23 mouse cellular contexts compared by ENCODE assay signal in genomic region chr1:54275552-54275951, GRCm38 (mm10). TPM values are rescaled to one million over a fixed set of nuclear protein-coding genes. Genes with fewer than 3 reads are reported as not detected.
DNase-seq lines count a peak whose midpoint lies in the region; ATAC-seq and TF ChIP-seq lines count a peak whose summit lies in the region.
"Had no signal": no experiment of that assay in that cellular context is flagged by ENCODE, and none has a peak within 500 bp of the region (broad histone marks: within the 10 kb centered on the region; RNA-seq: fewer than 3 reads in every experiment).

No protein-coding gene starts in this region.

- 50% methylated on average over 3 of the region's 3 CpGs for WGBS in lung, embryonic 14.5 days
- WGBS in hindbrain, embryonic 10.5 days: 61% methylated on average over 3 of the region's 3 CpGs

- no peak overlapping the region for H3K9ac ChIP-seq in lung, embryonic 14.5 days
- no peak overlapping the region for H3K9ac ChIP-seq in CH12.LX (ENCODE audit: insufficient read depth, low read depth)
- H3K9ac ChIP-seq: heart, embryonic 12.5 days; hindbrain, embryonic 14.5 days; intestine, embryonic 15.5 days; stomach, embryonic 15.5 days had no signal

- H3K36me3 ChIP-seq in lung, embryonic 14.5 days (ENCODE audit: insufficient read depth): no peaks in the 10 kb centered on the region
- H3K36me3 ChIP-seq in CH12.LX (replicated peaks in 1 of 2; ENCODE audit: control insufficient read depth in 1 of 2, insufficient read depth in 1 of 2, low read length in 1 of 2): no peaks in the 10 kb centered on the region
- H3K36me3 ChIP-seq in hindbrain, embryonic 10.5 days: no peaks in the 10 kb centered on the region
- H3K36me3 ChIP-seq: forebrain, embryonic 10.5 days; heart, embryonic 12.5 days; intestine, embryonic 15.5 days; stomach, embryonic 15.5 days had no signal

- H3K4me2 ChIP-seq in lung, embryonic 14.5 days: no peak overlapping the region
- peak overlapping the region; percentile 16; the same call in 1 of the 2 replicates for H3K4me2 ChIP-seq in CH12.LX (ENCODE audit: insufficient read depth, low read depth, poor library complexity, severe bottlenecking)
- H3K4me2 ChIP-seq: heart, embryonic 12.5 days; hindbrain, embryonic 14.5 days; intestine, embryonic 15.5 days; stomach, embryonic 15.5 days had no signal

- TF ChIP-seq RAD21 in CH12.LX (IDR thresholded peaks at IDR 0.05; ENCODE audit: low read depth, low read length): peak; percentile 51

- DNase-seq in cerebellum, postnatal 10 days: peak; percentile 4 to 6
- no peak for DNase-seq in cerebellum, postnatal 25 days
- DNase-seq in lung, embryonic 14.5 days: no peak
- no peak for DNase-seq in lung, postnatal 4 days
- peak; percentile 22 for DNase-seq in CH12.LX (ENCODE audit: extremely low read depth)
- DNase-seq in brain, embryonic 14.5 days (ENCODE audit: low read depth): no peak
- no peak for DNase-seq in urinary bladder, postnatal 25 days (ENCODE audit: low spot score)
- DNase-seq in hindbrain, embryonic 10.5 days (ENCODE audit: low spot score): no peak
- DNase-seq: adrenal gland, postnatal 10 days; embryo, embryonic 11 days; heart, postnatal 14 days; liver; lung, postnatal 10 days; right cerebral cortex, postnatal 25 days; thymus, adult 2 months had no signal

- no peak for TF ChIP-seq POLR2A in CH12.LX (IDR thresholded peaks at IDR 0.05; ENCODE audit: low read depth, low read length)
- no peak for TF ChIP-seq POLR2A in brain, embryonic 14.5 days (IDR thresholded peaks at IDR 0.05; ENCODE audit: borderline replicate concordance, extremely low read depth, insufficient read depth, insufficient read length, poor library complexity, severe bottlenecking)

- H3K4me3 ChIP-seq in lung, embryonic 14.5 days (ENCODE audit: low read depth, low read length): no peak overlapping the region
- H3K4me3 ChIP-seq in CH12.LX (replicated peaks in 1 of 3; ENCODE audit: low read depth in 2 of 3, low read length in 2 of 3, poor library complexity in 1 of 3): no peak overlapping the region
- no peak overlapping the region for H3K4me3 ChIP-seq in hindbrain, embryonic 10.5 days
- H3K4me3 ChIP-seq: forebrain, embryonic 10.5 days; heart, embryonic 12.5 days; intestine, embryonic 15.5 days; stomach, embryonic 15.5 days had no signal

- H3K9me3 ChIP-seq in lung, embryonic 14.5 days (ENCODE audit: low read depth, low read length): no peaks in the 10 kb centered on the region
- no peaks in the 10 kb centered on the region for H3K9me3 ChIP-seq in CH12.LX (replicated peaks; ENCODE audit: low read length)
- no peaks in the 10 kb centered on the region for H3K9me3 ChIP-seq in hindbrain, embryonic 10.5 days
- H3K9me3 ChIP-seq: forebrain, embryonic 10.5 days; heart, embryonic 12.5 days; intestine, embryonic 15.5 days; stomach, embryonic 15.5 days had no signal

- H3K27me3 ChIP-seq in lung, embryonic 14.5 days (ENCODE audit: insufficient read depth, low read length): no peaks in the 10 kb centered on the region
- H3K27me3 ChIP-seq in CH12.LX (replicated peaks): no peaks in the 10 kb centered on the region
- H3K27me3 ChIP-seq in hindbrain, embryonic 10.5 days (ENCODE audit: insufficient read depth, poor library complexity, severe bottlenecking): no peaks in the 10 kb centered on the region
- H3K27me3 ChIP-seq: heart, embryonic 12.5 days; intestine, embryonic 15.5 days; stomach, embryonic 15.5 days had no signal

- no peak for ATAC-seq in lung, embryonic 14.5 days (ENCODE audit: insufficient read depth)
- ATAC-seq: intestine, embryonic 15.5 days; midbrain, embryonic 16.5 days had no signal

- TF ChIP-seq CTCF in lung, embryonic 14.5 days (IDR thresholded peaks at IDR 0.05; ENCODE audit: low read depth): 0 out of 2 replicates have a peak, but pooled peaks have one; percentile 4
- TF ChIP-seq CTCF in CH12.LX (conservative IDR thresholded peaks at IDR 0.05 in 1 of 2, IDR thresholded peaks at IDR 0.05 in 1 of 2; ENCODE audit: low read depth in 2 of 2, low read length in 2 of 2): peak in 1 of 2 experiments; percentile 57; a peak in 3 of 4 replicates
- TF ChIP-seq CTCF in brain, embryonic 14.5 days (IDR thresholded peaks at IDR 0.05; ENCODE audit: borderline replicate concordance, extremely low read depth, insufficient read depth, insufficient read length): peak; percentile 15; the same call in 1 of the 2 replicates

- no peak overlapping the region for H3K27ac ChIP-seq in lung, embryonic 14.5 days (ENCODE audit: low read depth)
- no peak overlapping the region for H3K27ac ChIP-seq in CH12.LX (ENCODE audit: insufficient read depth, low read depth)
- no peak overlapping the region for H3K27ac ChIP-seq in hindbrain, embryonic 10.5 days
- H3K27ac ChIP-seq: forebrain, embryonic 10.5 days; hindbrain, embryonic 14.5 days; intestine, embryonic 15.5 days; stomach, embryonic 15.5 days had no signal

- no peaks in the 10 kb centered on the region for H3K79me2 ChIP-seq in CH12.LX (replicated peaks; ENCODE audit: control insufficient read depth, extremely low read depth, insufficient read depth, poor library complexity, severe bottlenecking)

- dilution Hi-C loops in CH12.LX (cut with MboI; ENCODE audit: extremely low pct_ligation_motif_present, extremely low pct_unique_long_range_greater_than_20kb, low sequenced_read_pairs): no loop called here

- in situ Hi-C loops in CH12.LX (cut with MboI; ENCODE audit: low pct_ligation_motif_present, low pct_unique_long_range_greater_than_20kb, low sequenced_read_pairs): no loop called here

- TF ChIP-seq EP300 in CH12.LX (IDR thresholded peaks at IDR 0.05; ENCODE audit: low read length): no peak

- H3K4me1 ChIP-seq in lung, embryonic 14.5 days (ENCODE audit: insufficient read depth): no peaks in the 10 kb centered on the region
- H3K4me1 ChIP-seq in CH12.LX (ENCODE audit: control insufficient read depth in 1 of 2, insufficient read depth in 2 of 2): peaks cover 4 to 10% of the 10 kb centered on the region in 2 experiments; a peak in 3 of 4 replicates
- no peaks in the 10 kb centered on the region for H3K4me1 ChIP-seq in hindbrain, embryonic 10.5 days (replicated peaks)
- H3K4me1 ChIP-seq: forebrain, embryonic 10.5 days; heart, embryonic 12.5 days; intestine, embryonic 15.5 days; stomach, embryonic 15.5 days had no signal

TF ChIP-seq in CH12.LX, 34 proteins besides CTCF, POLR2A, EP300 and RAD21:
- TF ChIP-seq USF1 (IDR thresholded peaks at IDR 0.05; ENCODE audit: low read depth, low read length) (no peak), SMC3 (IDR thresholded peaks at IDR 0.05; ENCODE audit: low read depth, low read length) (peak; percentile 54), UBTF (IDR thresholded peaks at IDR 0.05; ENCODE audit: low read depth, low read length) (no peak)

RNA-seq across cellular contexts. Expression of gene Ccdc150, which starts 25.1 kb away (rescaled TPM):
- 0.25 and 0.65 TPM in 2 replicates for polyA plus RNA-seq in lung, embryonic 14.5 days (2014; fragmentation: Nextera tagmentation; extraction: Ambion mirVana)
- total RNA-seq in CH12.LX (2012; rRNA removed): not detected in 2 replicates
- total RNA-seq in CH12.LX (2014; rRNA removed): not detected in 2 replicates
- not detected in 2 replicates for polyA plus RNA-seq in CH12.LX (2012; ENCODE audit: insufficient read length, low read depth)
- 0.16 and 0.36 TPM in 2 replicates for polyA plus RNA-seq in brain, embryonic 14.5 days (2012; rRNA removed)
- 0.50 and 1.00 TPM in 2 replicates for polyA plus RNA-seq in hindbrain, embryonic 10.5 days (2016; fragmentation: Nextera tagmentation; extraction: Ambion mirVana)
- total RNA-seq: left cerebral cortex, postnatal 36 days had no signal
- polyA plus RNA-seq: large intestine, adult 2 months had no signal

Comparison
In these comparisons a context has a peak if more than half of its experiments do, and no peak if none do; other contexts are left out.
1. DNase-seq: peak in cerebellum, postnatal 10 days (2 of 2) and CH12.LX (single experiment); none in cerebellum, postnatal 25 days (0 of 2), lung, embryonic 14.5 days (single experiment), lung, postnatal 4 days (0 of 2), brain, embryonic 14.5 days (single experiment), urinary bladder, postnatal 25 days (single experiment) and hindbrain, embryonic 10.5 days (single experiment).